Mouse (Mus musculus) lung, postnatal 0 days (tissue): ENCODE data around the gene Grasp. TPM values are rescaled to one million over a fixed set of nuclear protein-coding genes. Genes with fewer than 3 reads are reported as not detected.

Experiments used
- ATAC-seq: fragments of 200-750 bp; cut with Nextera tagmentation; 2 replicates; pipeline ENCODE4 v1.8.0; 2017; ENCODE audit warnings: moderate library complexity
- DNase-seq: peaks from one replicate; pipeline ENCODE4 v3.0.0-alpha.2; 2016; ENCODE audit warnings: low spot score
- H3K27ac ChIP-seq: fragments of 300-500 bp; sonication (generic); 2 replicates; pipeline ENCODE4 v1.5.1; 2014; ENCODE audit warnings: antibody characterized with exemption, mild to moderate bottlenecking, low read length, mixed read lengths
- H3K27me3 ChIP-seq: fragments of 300-500 bp; sonication (generic); replicated peaks from 2 replicates; pipeline ENCODE4 v1.6.1; 2014; ENCODE audit warnings: low read length, mixed read lengths; ENCODE audit not compliant: insufficient read depth
- H3K36me3 ChIP-seq: fragments of 300-500 bp; sonication (generic); 2 replicates; pipeline ENCODE4 v1.6.1; 2014; ENCODE audit warnings: low read length, mixed read lengths; ENCODE audit not compliant: insufficient read depth
- H3K4me1 ChIP-seq: fragments of 300-500 bp; sonication (generic); 2 replicates; pipeline ENCODE4 v1.6.1; 2014; ENCODE audit warnings: antibody characterized with exemption, low read depth, low read length, mixed read lengths; ENCODE audit not compliant: insufficient read depth
- H3K4me2 ChIP-seq: fragments of 300-500 bp; sonication (generic); replicated peaks from 2 replicates; pipeline ENCODE4 v1.6.1; 2014; ENCODE audit warnings: low read depth, mild to moderate bottlenecking, low read length, moderate library complexity, mixed read lengths
- H3K4me3 ChIP-seq: fragments of 300-500 bp; sonication (generic); 2 replicates; pipeline ENCODE4 v1.5.1; 2014; ENCODE audit warnings: low read depth, low read length
- H3K9ac ChIP-seq: fragments of 300-500 bp; sonication (generic); replicated peaks from 2 replicates; pipeline ENCODE4 v1.6.1; 2014; ENCODE audit warnings: low read depth, mild to moderate bottlenecking
- H3K9me3 ChIP-seq: fragments of 300-500 bp; sonication (generic); 2 replicates; pipeline ENCODE4 v1.6.1; 2016; ENCODE audit warnings: low read length, mixed read lengths
- CTCF ChIP-seq: IDR thresholded peaks from 2 replicates; pipeline ENCODE4 v1.5.1; 2016; ENCODE audit warnings: antibody characterized with exemption, mild to moderate bottlenecking
- EP300 ChIP-seq: IDR thresholded peaks from 2 replicates; pipeline ENCODE4 v1.6.1; 2016; ENCODE audit warnings: antibody characterized with exemption, mild to moderate bottlenecking, control low read depth
- WGBS: fragments of 180-500 bp; shearing (Covaris S2); extraction: QIAGEN DNeasy Blood & Tissue Kit; methylation state at CpG from one replicate; pipeline ENCODE4 v1.1.7; 2014; 5-methylcytosine and 5-hydroxymethylcytosine counted together
- polyA plus RNA-seq: library from polyadenylated mRNA; unstranded; fragments of >200 nt; fragmentation: Nextera tagmentation; extraction: Ambion mirVana; gene quantifications from 2 replicates; pipeline ENCODE4 v1.2.1, GENCODE M21; 2015

Gene Grasp
- polyA plus RNA-seq, 1 experiment from 2014 or later = 8.6 TPM

GRCm38 (mm10) chr15:101210998-101211613 lies 12.9 kb upstream of the Grasp start:
- H3K4me3 ChIP-seq = no peak overlapping the region
- H3K36me3 ChIP-seq = peaks cover 31% of the 10 kb centered on the region; the same call in 1 of the 2 replicates
- no peak for TF ChIP-seq CTCF
- no peak for TF ChIP-seq EP300
- no peak overlapping the region for H3K27ac ChIP-seq
- H3K4me2 ChIP-seq = no peak overlapping the region
- H3K27me3 ChIP-seq = no peaks in the 10 kb centered on the region
- H3K9ac ChIP-seq = no peak overlapping the region
- no peaks in the 10 kb centered on the region for H3K4me1 ChIP-seq
- ATAC-seq (no peak), DNase-seq (no peak)
- no peaks in the 10 kb centered on the region for H3K9me3 ChIP-seq
- WGBS = 86% methylated on average over 14 of the region's 14 CpGs

- Histone ChIP-seq H3K27ac (no peak overlapping the region), H3K4me3 (no peak overlapping the region), H3K9ac (no peak overlapping the region), H3K36me3 (peaks cover 29% of the 10 kb centered on the region; the same call in 1 of the 2 replicates), H3K9me3 (no peaks in the 10 kb centered on the region), H3K4me1 (no peaks in the 10 kb centered on the region), H3K4me2 (no peak overlapping the region), H3K27me3 (no peaks in the 10 kb centered on the region)
- WGBS = 52% methylated on average over 14 of the region's 14 CpGs
- TF ChIP-seq EP300 (no peak), CTCF (no peak)
- DNase-seq (no peak), ATAC-seq (no peak)
Observed at GRCm38 (mm10) chr15:101212435-101212834, 11.6 kb upstream of the Grasp start.

- Histone ChIP-seq H3K4me2 (no peak overlapping the region), H3K4me3 (no peak overlapping the region), H3K36me3 (peaks cover 13% of the 10 kb centered on the region; the same call in 1 of the 2 replicates), H3K4me1 (no peaks in the 10 kb centered on the region), H3K9ac (no peak overlapping the region), H3K27ac (no peak overlapping the region), H3K27me3 (no peaks in the 10 kb centered on the region), H3K9me3 (no peaks in the 10 kb centered on the region)
- no peak for TF ChIP-seq CTCF
- no peak for TF ChIP-seq EP300
- DNase-seq (no peak), ATAC-seq (no peak)
- 57% methylated on average over 2 of the region's 2 CpGs for WGBS
Observed at GRCm38 (mm10) chr15:101215136-101215535, 8.9 kb upstream of the Grasp start.

- Histone ChIP-seq H3K27ac (no peak overlapping the region), H3K9ac (no peak overlapping the region)
Observed at GRCm38 (mm10) chr15:101216036-101216435, 8.0 kb upstream of the Grasp start.

GRCm38 (mm10) chr15:101220905-101221297 lies 3.1 kb upstream of the Grasp start:
- Histone ChIP-seq H3K4me2 (no peak overlapping the region), H3K36me3 (no peaks in the 10 kb centered on the region), H3K4me3 (no peak overlapping the region), H3K4me1 (peaks cover 11% of the 10 kb centered on the region), H3K27ac (peak overlapping the region; percentile 66), H3K27me3 (no peaks in the 10 kb centered on the region), H3K9ac (no peak overlapping the region), H3K9me3 (no peaks in the 10 kb centered on the region)
- DNase-seq = peak; percentile 90
- peak; percentile 35 for ATAC-seq
- no peak for TF ChIP-seq EP300
- no peak for TF ChIP-seq CTCF
- WGBS = 17% methylated on average over 8 of the region's 8 CpGs

More at GRCm38 (mm10) chr15:101216036-101216435, 8.0 kb upstream of the Grasp start:
- DNase-seq (no peak), ATAC-seq (no peak)
- H3K9me3 ChIP-seq = no peaks in the 10 kb centered on the region
- 81% methylated on average over 4 of the region's 4 CpGs for WGBS
- no peak overlapping the region for H3K4me2 ChIP-seq
- peaks cover 10% of the 10 kb centered on the region; the same call in 1 of the 2 replicates for H3K36me3 ChIP-seq
- no peak overlapping the region for H3K4me3 ChIP-seq
- H3K27me3 ChIP-seq = no peaks in the 10 kb centered on the region
- H3K4me1 ChIP-seq = no peaks in the 10 kb centered on the region
- no peak for TF ChIP-seq EP300
- TF ChIP-seq CTCF = no peak

- peak; percentile 59 for ATAC-seq
- no peak overlapping the region for H3K9ac ChIP-seq
- no peaks in the 10 kb centered on the region for H3K36me3 ChIP-seq
- H3K9me3 ChIP-seq = no peaks in the 10 kb centered on the region
- TF ChIP-seq EP300 (no peak), CTCF (peak; percentile 97)
- DNase-seq = peak; percentile 96
- H3K4me1 ChIP-seq = peaks cover 11% of the 10 kb centered on the region
- peak overlapping the region; percentile 66; the same call in 1 of the 2 replicates for H3K27ac ChIP-seq
- H3K27me3 ChIP-seq = no peaks in the 10 kb centered on the region
- 4% methylated on average over 14 of the region's 14 CpGs for WGBS
- peak overlapping the region; percentile 44 for H3K4me2 ChIP-seq
- H3K4me3 ChIP-seq = peak overlapping the region; percentile 6; the same call in 1 of the 2 replicates
Observed at GRCm38 (mm10) chr15:101221298-101222104, 2.5 kb upstream of the Grasp start.
